Mouse (Mus musculus) granulocyte monocyte progenitor cell, adult 5-6 weeks (primary cell): ENCODE measurements around the gene Mbd6. TPM values are rescaled to one million over a fixed set of nuclear protein-coding genes. Genes with fewer than 3 reads are reported as not detected.

Experiments used
- ATAC-seq: replicated peaks from 2 replicates; pipeline ENCODE4 v1.8.0; 2016; ENCODE audit warnings: mild to moderate bottlenecking, moderate TSS enrichment, inconsistent platforms; ENCODE audit not compliant: poor library complexity, severe bottlenecking
- total RNA-seq, 2 experiments: library from RNA; stranded (forward) in 1 of 2; stranded (reverse) in 1 of 2; fragments of 200-712, 200-1000 nt in 1 of 2; fragments of >200 nt in 1 of 2; fragmentation: Nextera tagmentation in 1 of 2; gene quantifications; 2 replicates each; pipeline ENCODE4 v1.2.3; 2014 to 2017

Gene Mbd6
- total RNA-seq (2014; fragmentation: Nextera tagmentation): 53.3 and 72.1 TPM in 2 replicates
- total RNA-seq (2017): 4.1 TPM in 2 replicates

DNA sequence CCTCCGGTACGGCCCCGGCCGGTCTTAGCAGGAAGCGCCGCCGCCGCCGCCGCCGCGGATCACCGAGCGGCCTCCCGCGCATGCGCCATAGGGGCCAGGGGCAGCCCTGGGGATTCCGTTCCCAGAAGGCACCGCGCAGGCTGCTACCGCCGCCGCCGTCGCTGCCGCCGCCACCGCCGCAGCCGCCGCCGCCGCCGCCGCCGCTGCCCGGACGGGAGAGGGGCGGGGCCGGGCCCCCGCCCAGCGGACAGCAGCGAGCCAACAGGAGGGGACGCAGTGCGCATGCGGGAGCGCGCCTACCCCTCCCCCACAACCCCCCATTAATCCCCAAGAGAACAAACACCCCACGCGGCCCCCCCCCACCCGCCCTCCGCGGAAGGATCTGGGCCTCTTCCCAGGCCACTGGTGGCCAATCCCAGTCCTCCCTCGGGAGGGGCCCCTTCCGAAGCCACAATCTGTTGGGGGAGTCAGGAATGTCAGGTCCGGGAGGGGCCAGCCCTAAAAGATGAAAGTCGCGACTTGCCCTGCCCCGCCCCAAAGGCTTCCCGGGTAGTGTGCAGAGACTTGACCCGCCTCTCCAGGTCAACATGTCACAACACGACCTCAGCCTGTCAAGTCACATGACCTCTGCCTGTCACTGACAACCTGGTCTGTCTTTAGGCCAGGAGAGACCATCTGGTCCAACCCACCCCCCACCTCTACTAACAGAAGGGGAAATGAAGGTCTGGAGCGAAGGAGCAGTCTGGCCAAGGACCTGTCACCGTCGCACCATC lies at the start of gene Mbd6:
Gene Mbd6 (minus strand): TSS at position 219 of the 773 bp plus-strand sequence.
- ATAC-seq: peak; percentile 38

DNA sequence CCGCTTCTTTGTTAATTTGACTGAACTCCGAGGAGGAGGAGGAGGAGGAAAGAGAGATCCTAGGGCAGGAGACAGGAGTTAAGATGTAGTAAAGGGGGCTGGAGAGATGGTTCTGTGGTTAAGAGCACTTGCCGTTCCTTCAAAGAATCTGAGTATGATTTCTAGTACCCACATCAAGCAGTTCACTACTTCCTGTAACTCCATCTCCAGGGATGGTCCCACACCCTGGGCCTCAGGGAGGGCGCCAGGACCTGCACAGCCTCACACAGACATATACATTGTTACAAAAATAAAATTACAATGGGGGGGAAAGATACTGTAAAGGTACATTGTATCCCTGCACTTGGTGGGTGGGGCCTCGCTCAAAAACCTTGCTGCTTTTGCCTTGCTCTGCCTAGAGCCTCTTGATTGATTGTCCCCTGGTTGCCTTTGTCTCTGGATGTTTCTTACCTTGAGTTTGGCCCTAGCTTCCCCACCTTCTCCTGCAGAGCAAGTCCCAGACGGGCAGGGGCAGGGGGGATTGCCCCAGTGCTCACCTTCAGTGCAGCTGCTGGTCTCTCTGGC lies 48.8 kb upstream of the Mbd6 start:
- ATAC-seq: no peak

DNA sequence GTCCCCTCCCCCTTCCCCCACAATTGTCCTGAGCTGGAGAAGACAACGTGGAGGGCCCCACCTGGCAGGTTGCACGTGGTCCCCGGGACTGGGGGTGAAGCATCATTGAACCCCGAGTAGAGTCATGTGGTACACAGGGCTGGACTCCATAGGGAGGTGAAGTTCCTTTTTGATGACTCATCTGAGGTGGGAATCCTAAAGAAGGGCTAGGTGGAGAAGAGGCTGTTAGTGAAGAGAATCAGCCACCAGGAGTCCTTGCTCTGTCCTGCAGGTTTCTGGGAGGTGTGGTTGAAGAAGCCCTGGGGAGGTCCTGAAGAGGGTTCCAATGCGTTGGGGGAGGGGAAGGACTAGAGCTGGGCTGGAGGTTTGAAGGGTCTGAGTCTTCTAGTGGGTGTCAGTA lies 48.1 kb upstream of the Mbd6 start:
- no peak for ATAC-seq

DNA sequence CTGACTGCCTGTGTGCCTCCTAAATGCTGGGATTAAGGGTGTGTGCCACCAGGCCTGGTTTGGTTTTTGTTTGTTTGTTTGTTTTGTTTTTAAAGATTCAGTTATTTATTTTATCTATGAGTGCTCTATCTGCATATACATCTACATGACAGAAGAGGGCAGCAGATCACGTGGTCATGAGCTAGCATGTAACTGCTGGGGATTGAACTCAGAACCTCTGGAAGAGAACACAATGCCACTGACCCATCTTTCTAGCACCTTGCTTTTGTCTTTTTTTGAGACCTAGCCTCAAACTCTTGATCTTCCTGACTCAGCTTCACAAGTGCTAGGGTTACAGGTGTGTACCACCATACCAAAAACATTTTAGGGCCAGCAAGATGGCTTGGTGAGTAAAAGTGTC lies 46.5 kb upstream of the Mbd6 start:
- no peak for ATAC-seq

DNA sequence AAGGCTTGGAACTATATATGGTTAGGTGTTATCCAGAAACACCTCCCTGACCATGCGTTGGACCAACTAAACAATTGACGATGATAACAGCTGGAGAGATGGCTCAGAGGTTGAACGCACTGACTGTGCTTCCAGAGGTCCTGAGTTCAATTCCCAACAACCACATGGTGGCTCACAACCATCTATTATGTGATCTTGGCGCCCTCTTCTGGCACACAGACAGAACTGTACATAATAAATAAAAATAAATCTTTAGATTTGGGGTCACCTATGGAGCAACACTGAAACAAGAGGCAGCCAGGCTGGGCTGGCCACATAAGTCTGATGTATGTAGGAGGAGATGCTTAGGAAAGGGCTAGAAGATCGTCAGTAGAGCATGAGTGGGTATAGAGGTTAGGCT lies 44.3 kb upstream of the Mbd6 start:
- peak; percentile 46 for ATAC-seq

DNA sequence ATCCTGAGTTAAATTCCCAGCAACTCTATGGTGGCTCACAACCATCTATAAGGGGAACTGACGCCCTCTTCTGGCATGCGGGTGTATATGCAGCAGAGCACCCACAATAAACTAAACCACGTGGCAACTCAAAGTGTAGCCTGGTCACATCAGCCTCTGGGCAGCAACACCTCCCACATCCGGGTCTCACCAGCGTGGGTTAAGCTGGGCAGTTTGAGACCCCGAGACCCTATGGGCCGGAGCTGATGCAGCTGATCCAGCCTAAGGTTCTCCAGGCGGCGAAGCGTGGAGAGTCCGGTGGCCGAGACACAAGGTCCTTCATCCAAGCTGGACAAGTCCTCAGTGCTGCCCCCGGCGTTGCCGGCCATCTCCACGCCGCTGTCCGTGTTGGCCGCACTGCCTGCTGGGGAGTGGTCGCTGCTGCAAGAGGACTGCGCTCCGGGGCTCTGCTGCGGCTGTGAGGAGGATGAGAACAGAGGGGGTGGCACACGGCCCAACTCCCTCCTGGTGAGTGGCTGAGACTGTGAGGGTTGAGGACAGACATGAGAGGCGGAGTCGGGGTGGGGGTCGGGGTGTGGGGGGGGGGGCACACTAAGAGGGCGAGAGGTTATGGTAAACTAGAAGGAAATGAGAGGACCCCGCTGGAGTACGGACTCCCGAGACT lies 43.5 kb upstream of the Mbd6 start:
- peak; percentile 34; the same call in 1 of the 2 replicates for ATAC-seq

DNA sequence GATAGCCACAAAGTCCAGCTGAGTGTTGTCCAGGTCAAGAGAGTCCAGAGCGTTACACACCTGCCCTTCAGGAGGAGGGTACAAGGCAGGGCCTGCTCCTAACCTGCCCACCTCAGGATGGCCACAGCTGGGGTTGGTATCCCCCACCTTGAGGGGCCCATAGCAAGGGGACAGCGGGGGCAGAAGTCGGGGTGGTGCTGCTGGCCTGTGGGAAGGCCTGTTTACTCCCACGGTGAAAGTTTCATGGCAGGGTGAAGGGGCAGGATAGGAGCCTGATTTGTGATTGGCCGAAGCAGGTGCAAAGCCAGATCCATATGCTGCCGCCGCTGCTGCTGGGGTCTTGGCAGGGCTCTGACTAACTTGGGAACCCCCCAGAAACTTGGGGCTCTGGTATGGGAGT lies 41.4 kb upstream of the Mbd6 start:
- ATAC-seq: no peak

DNA sequence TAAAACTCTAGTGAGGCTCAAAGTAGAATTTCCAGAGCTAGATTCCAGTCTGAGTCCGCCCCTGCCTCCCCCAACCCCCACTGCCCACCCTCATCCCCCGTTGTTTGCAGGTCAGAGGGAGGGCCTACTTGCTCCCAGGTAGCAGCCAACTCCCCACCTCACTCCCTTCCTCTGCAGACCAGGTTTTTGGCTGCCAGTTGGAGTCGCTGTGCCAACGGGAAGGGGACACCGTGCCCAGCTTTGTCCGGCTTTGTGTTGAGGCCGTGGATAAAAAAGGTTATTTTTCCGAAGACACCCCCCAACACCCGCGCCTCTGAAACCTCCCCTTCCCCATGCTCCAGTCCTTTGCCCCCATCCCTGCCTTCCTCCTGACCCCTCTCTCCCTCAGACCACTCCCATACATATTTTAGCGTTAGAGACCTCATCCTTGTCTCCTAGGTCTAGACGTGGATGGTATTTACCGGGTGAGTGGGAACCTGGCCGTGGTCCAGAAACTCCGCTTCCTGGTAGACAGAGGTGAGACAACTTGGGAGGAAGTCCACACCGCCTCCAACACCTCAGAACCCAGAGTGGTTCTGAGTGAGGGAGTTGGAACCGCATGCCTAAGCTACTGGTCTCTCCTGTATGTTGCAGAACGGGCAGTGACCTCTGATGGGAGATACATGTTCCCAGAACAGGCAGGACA lies 38.8 kb upstream of the Mbd6 start:
- no peak for ATAC-seq

DNA sequence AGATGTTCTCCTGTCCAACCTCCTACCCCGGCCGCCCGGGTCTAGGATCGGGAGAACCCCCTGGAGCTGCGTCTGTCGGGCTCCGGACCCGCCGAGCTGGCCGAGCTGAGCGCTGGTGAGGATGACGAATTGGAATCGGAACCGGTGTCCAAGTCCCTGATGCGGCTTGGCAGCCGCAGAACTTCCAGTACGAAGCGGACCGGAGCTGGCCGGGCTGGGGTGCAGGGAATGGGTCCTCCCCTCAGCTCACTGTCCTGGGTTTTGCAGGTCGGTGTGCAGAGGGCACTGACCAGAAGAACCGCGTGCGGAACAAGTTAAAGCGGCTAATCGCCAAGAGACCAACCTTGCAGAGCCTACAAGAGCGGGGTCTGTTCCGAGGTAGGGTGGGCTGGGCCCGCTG lies 38.0 kb upstream of the Mbd6 start:
- no peak for ATAC-seq

DNA sequence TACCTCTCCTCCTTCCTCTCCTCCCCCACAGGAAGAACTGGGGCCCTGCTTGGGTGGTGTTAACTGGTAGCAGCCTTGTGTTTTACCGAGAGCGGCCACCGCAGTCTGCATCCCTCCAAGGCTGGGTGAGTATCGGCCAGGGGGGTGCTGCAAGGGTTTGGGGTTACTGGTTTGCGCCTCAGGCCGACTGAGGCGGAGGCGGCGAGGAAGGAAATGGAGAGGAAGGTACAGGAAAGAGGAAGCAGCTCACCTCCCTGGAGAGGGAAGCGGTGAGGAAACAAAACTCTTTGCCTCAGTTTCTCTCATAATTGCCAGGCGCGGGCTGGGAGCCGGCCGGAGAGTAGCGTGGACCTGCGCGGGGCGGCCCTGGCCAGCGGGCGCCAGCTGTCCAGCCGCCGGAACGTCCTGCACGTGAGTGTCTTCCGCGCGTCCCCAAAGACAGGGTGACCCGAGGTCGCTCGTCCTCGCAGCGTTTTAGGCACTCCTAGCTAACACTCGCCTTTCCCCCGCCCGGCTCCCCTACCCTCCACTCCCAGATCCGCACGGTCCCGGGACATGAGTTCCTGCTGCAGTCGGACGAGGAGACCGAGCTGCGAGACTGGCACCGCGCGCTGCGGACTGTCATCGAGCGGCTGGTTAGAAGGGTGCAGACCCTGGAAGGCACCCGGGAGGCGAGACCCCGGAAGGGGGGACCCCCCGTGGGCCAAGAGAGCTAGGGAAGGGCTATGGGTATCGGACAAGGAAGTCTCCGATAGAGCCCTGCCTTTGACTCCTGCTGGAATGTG lies 37.4 kb upstream of the Mbd6 start:
- 0 out of 2 replicates have a peak, but pooled peaks have one; percentile 9 for ATAC-seq

DNA sequence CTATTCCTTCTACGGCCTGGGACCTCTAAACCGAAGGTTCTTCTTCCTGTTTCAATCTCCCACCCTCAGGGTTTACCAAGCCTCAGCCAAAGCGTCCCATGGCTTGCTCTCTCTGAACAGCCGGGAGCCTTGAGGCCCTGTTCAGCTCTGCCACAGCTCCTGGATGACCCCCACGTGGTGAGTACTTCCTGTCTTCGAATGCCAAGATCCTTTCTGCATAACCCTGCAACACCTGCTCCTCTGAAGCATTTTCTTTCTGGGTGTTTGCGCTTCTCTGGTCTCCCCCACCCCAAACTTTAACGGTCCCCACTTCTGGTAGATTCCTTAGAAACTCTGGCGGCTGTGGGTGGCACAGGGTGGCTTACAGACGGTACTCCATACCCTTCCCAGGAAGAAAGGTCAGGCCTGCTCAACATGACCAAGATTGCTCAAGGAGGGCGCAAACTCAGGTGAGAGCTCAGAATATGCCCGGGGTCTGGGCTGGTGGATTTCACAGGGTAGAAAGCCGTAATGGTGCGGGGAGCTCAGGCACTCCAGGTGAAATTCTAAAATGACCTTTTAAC lies 36.7 kb upstream of the Mbd6 start:
- peak; percentile 25 for ATAC-seq

DNA sequence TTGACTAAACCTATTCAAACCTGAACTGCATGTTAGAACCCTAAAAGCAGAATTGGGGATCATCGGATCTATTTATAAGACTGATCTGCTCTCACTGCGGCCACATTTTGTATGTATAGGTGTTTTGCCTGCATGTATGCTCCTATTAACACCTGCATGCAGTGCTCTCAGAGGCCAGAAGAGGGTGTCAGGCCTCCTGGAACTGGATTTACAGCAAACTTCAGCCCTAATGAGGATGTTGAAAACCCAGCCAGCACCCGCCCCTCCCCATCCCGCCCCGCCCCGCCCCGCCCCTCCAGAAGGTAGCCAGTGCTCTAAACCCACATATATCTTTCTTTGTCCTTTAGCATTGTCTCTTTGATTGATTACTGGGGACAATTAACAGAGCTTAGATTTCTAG lies 35.7 kb upstream of the Mbd6 start:
- peak; percentile 67 for ATAC-seq

DNA sequence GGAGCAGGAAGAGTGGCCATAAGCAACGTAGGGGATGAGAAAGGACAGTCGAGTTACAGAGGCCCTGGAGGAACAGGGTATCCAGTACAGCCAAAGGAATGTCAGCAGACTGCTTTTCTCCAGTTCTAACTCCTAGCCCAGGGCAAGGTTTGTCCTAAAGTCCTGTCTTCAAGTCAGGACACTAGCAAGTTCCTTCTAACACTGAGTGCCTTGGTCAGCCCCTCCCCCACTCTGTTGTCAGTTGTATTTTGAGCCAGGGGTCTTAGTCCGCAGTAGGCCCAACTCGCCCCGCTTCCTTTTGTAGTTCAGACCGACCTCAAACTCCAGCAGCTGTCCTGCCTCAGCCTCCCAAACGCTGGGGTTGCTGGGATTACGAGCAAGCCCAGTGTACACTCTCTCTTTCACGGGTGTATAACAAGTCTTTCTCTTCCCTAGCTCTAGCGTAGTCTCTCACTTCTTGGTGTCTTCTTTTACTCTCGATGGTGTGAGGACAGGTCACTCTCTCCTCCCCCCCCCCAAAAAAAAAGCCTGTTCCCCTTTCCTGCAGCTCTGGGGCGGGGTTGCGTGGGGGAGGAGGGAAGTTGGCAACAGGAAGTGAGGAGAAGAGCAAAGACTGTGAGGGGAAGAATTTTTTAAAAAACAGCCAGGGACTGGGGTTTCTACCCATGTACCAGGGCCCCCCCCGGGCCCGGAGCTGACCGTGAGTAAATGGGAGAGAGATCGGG lies 34.5 kb upstream of the Mbd6 start:
- peak; percentile 77 for ATAC-seq

DNA sequence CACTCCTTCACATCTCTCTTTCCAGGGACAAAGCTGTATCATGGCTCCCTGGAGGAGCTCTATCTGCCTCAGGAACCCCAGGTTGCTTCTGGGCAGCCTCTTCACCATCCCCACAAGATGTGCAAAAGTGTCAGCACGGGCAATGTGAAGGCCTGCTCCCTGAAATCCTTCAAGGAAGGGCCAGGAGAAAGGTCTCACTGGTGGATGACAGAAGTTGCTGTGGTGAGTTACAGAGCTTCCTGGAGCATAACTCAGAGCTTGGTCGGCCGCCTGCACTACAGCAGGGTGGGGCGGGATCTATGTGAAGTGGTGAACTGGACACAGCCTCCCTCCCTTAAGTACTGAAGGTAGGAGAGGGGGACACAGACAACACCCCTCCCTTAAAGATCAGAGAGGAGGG lies 33.9 kb upstream of the Mbd6 start:
- no peak for ATAC-seq

DNA sequence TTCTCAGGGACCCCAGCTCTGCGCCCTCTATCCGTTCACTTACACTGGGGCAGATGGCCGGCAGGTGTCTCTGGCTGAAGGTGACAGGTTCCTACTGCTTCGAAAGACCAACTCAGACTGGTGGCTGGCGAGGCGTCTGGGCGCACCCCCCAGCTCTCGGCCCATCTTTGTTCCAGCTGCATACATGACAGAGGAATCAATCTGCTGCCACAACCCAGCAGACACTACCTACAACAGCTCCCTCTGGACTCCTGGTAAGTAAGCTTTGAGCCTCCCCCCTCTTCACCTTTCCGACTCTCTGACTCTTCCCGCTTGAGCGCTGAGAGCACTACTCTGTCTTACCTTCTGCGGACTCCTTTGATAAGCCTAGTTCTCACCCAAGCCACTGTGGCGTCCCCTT lies 33.4 kb upstream of the Mbd6 start:
- ATAC-seq: no peak

DNA sequence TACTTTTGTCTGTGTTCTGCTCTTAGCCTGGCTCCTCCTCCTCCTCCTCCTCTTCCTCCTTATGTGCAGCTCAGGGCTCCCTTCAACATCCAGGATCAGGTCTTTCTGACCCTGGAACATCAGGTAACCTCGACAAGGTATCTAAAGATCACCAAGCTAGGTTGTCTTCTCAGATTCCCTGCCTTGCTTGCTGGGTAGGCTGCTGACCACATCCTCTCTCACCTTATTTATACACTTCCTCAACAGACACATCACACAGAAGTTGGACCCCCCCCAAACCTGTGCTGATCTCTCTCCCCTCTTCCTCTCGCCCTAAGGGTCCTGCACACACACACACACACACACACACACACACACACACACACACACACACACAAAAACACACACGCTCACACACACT lies 32.8 kb upstream of the Mbd6 start, which contains the start of gene Arhgap9:
Gene Arhgap9 (plus strand): TSS at position 344 of the 400 bp plus-strand sequence.
- ATAC-seq: no peak

DNA sequence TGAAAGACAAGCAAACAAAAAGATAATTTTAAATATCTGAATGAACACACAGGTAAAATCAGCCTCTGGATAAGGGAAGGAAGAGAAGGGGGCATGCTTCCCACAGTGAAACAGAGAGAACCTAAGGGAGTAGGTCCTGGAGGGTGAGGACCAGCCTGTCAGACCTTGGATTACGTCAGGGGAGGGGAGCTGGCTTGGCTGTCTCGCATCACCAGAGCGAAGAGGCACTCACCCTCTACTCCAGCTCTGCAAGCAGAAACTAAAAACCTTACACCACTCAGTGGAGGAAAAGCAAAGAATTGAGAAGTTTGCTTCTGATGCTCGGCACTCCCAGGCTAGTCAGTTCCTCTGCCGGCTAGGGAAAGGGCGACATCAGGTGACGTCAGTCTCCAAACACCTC lies 31.2 kb upstream of the Mbd6 start:
- ATAC-seq: no peak

DNA sequence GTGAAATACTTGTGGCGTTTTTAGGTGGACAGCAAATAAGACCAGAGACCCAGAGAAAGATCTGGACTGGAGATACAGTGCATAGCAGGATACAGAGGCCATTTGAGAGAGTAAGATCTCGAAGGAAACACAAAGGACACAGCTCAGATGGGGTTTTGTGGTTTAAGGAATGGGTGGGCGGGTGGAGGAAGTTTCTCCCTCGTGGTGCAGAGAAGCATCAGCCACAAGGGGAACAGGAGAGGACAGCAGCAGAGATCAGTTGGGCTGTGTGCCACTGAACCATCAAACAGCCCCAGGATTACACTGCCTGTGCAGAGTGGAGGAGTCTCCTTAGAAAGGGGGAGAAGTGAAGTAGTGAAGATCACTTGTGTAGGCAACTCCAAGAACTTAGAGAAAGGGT lies 29.2 kb upstream of the Mbd6 start:
- ATAC-seq: peak; percentile 72

DNA sequence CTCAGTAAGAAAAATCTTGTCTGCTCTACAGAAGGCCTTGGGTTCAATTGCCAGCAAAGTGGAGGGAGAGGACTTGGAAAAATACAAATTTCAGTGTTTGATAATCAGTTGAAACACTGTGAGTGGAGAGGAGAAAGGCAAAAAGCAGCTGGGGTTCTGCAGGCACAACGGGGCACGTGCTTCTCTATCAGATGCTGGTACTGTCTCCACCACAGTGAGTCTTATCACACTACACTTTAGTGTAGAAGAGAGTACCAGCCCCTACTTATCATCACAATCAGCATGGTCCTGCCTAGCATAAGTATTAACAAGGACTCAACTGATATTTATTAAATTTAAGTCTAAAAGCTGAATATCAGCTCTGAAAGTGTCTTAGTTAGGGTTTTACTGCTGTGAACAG lies 28.5 kb upstream of the Mbd6 start:
- ATAC-seq: no peak
